Mouse (Mus musculus): ENCODE measurements at regions not wholly inside any gene's neighbourhood (a gene's known extent, or its start where the extent isn't known, plus 50 kb on each side); places are given as distances from the start of the nearest gene placed in this dataset.

GRCm38 (mm10) chr7:35922582-35922981, 119.8 kb upstream of the Zfp507 start:
- Histone ChIP-seq H3K4me2 (peak overlapping the region; percentile 41), H3K9ac (no peak overlapping the region), H3K4me3 (peak overlapping the region; percentile 2; the same call in 1 of the 2 replicates), H3K4me1 (replicated peaks) (peaks cover 32% of the 10 kb centered on the region), H3K36me3 (no peaks in the 10 kb centered on the region), H3K27ac (no peak overlapping the region), H3K9me3 (no peaks in the 10 kb centered on the region), H3K27me3 (peaks cover 17% of the 10 kb centered on the region; the same call in 1 of the 2 replicates)
- WGBS = 36% methylated on average over 9 of the region's 9 CpGs
- no peak for ATAC-seq (ENCODE audit: low FRiP score)

- 25% methylated on average over 9 of the region's 9 CpGs for WGBS
- peaks cover 32% of the 10 kb centered on the region for H3K4me1 ChIP-seq (replicated peaks)
- H3K4me3 ChIP-seq = no peak overlapping the region
- peaks cover 17% of the 10 kb centered on the region; the same call in 1 of the 2 replicates for H3K27me3 ChIP-seq
- H3K27ac ChIP-seq = no peak overlapping the region
- H3K9ac ChIP-seq = no peak overlapping the region
- H3K36me3 ChIP-seq = no peaks in the 10 kb centered on the region
- ATAC-seq (ENCODE audit: low FRiP score) = no peak
- no peak overlapping the region for H3K4me2 ChIP-seq
- no peaks in the 10 kb centered on the region for H3K9me3 ChIP-seq
These were observed 118.1 kb upstream of the Zfp507 start for GRCm38 (mm10) chr7:35920884-35921283.

GRCm38 (mm10) chr7:35920194-35920609, 117.4 kb upstream of the Zfp507 start:
- Histone ChIP-seq H3K27ac (no peak overlapping the region), H3K4me1 (replicated peaks) (peaks cover 32% of the 10 kb centered on the region), H3K36me3 (no peaks in the 10 kb centered on the region), H3K4me2 (no peak overlapping the region), H3K9ac (no peak overlapping the region), H3K4me3 (no peak overlapping the region), H3K27me3 (peaks cover 17% of the 10 kb centered on the region; the same call in 1 of the 2 replicates), H3K9me3 (no peaks in the 10 kb centered on the region)
- no peak for ATAC-seq (ENCODE audit: low FRiP score)
- 68% methylated on average over 11 of the region's 11 CpGs for WGBS

GRCm38 (mm10) chr7:35910109-35910706, 107.4 kb upstream of the Zfp507 start:
- H3K27ac ChIP-seq = no peak overlapping the region
- H3K9ac ChIP-seq = no peak overlapping the region
- H3K9me3 ChIP-seq = no peaks in the 10 kb centered on the region
- no peak overlapping the region for H3K4me3 ChIP-seq
- 68% methylated on average over 8 of the region's 8 CpGs for WGBS
- H3K4me2 ChIP-seq = no peak overlapping the region
- H3K36me3 ChIP-seq = no peaks in the 10 kb centered on the region
- no peaks in the 10 kb centered on the region for H3K4me1 ChIP-seq (replicated peaks)
- ATAC-seq (ENCODE audit: low FRiP score) = no peak
- H3K27me3 ChIP-seq = no peaks in the 10 kb centered on the region

GRCm38 (mm10) chr7:35901942-35902381, 99.2 kb upstream of the Zfp507 start:
- peaks cover 4% of the 10 kb centered on the region; the same call in 1 of the 2 replicates for H3K27me3 ChIP-seq
- H3K9ac ChIP-seq = 0 out of 2 replicates have a peak overlapping the region, but pooled peaks have one; percentile 43
- H3K4me2 ChIP-seq = peak overlapping the region; percentile 37
- H3K4me3 ChIP-seq = 0 out of 2 replicates have a peak overlapping the region, but pooled peaks have one; percentile 7
- WGBS = 3% methylated on average over 17 of the region's 17 CpGs
- H3K4me1 ChIP-seq (replicated peaks) = peaks cover 7% of the 10 kb centered on the region; the same call in 1 of the 2 replicates
- no peak overlapping the region for H3K27ac ChIP-seq
- 0 out of 2 replicates have a peak, but pooled peaks have one; percentile 43 for ATAC-seq (ENCODE audit: low FRiP score)
- H3K36me3 ChIP-seq = no peaks in the 10 kb centered on the region
- H3K9me3 ChIP-seq = no peaks in the 10 kb centered on the region

GRCm38 (mm10) chr7:35898701-35899445, 96.1 kb upstream of the Zfp507 start:
- no peak overlapping the region for H3K27ac ChIP-seq

GRCm38 (mm10) chr7:35893292-35893691, 90.5 kb upstream of the Zfp507 start:
- no peak overlapping the region for H3K4me2 ChIP-seq
- no peaks in the 10 kb centered on the region for H3K36me3 ChIP-seq
- no peak overlapping the region for H3K4me3 ChIP-seq
- 22% methylated on average over 2 of the region's 2 CpGs for WGBS
- H3K4me1 ChIP-seq (replicated peaks) = no peaks in the 10 kb centered on the region
- H3K27me3 ChIP-seq = no peaks in the 10 kb centered on the region
- H3K9ac ChIP-seq = no peak overlapping the region
- no peaks in the 10 kb centered on the region for H3K9me3 ChIP-seq
- ATAC-seq (ENCODE audit: low FRiP score) = no peak
- no peak overlapping the region for H3K27ac ChIP-seq

More at GRCm38 (mm10) chr7:35898701-35899445, 96.1 kb upstream of the Zfp507 start:
- Histone ChIP-seq H3K4me3 (no peak overlapping the region), H3K4me2 (no peak overlapping the region), H3K9me3 (no peaks in the 10 kb centered on the region), H3K9ac (no peak overlapping the region), H3K4me1 (replicated peaks) (peaks cover 7% of the 10 kb centered on the region; the same call in 1 of the 2 replicates), H3K36me3 (no peaks in the 10 kb centered on the region), H3K27me3 (peaks cover 4% of the 10 kb centered on the region; the same call in 1 of the 2 replicates)
- no peak for ATAC-seq (ENCODE audit: low FRiP score)
- WGBS = 92% methylated on average over 6 of the region's 6 CpGs

- H3K9me3 ChIP-seq = no peaks in the 10 kb centered on the region
- H3K27me3 ChIP-seq = no peaks in the 10 kb centered on the region
- no peak overlapping the region for H3K4me2 ChIP-seq
- no peak for ATAC-seq (ENCODE audit: low FRiP score)
- H3K9ac ChIP-seq = no peak overlapping the region
- H3K4me1 ChIP-seq (replicated peaks) = no peaks in the 10 kb centered on the region
- no peak overlapping the region for H3K27ac ChIP-seq
- no peak overlapping the region for H3K4me3 ChIP-seq
- 84% methylated on average over 11 of the region's 11 CpGs for WGBS
- H3K36me3 ChIP-seq = no peaks in the 10 kb centered on the region
These were observed 83.2 kb upstream of the Zfp507 start for GRCm38 (mm10) chr7:35886051-35886450.

GRCm38 (mm10) chr7:35879755-35880304, 77.0 kb upstream of the Zfp507 start:
- 53% methylated on average over 9 of the region's 9 CpGs for WGBS
- Histone ChIP-seq H3K9me3 (no peaks in the 10 kb centered on the region), H3K36me3 (no peaks in the 10 kb centered on the region), H3K9ac (no peak overlapping the region), H3K4me1 (replicated peaks) (0 out of 2 replicates have a peak, but pooled peaks cover 3% of the 10 kb centered on the region), H3K27me3 (no peaks in the 10 kb centered on the region), H3K4me3 (no peak overlapping the region), H3K4me2 (no peak overlapping the region), H3K27ac (no peak overlapping the region)
- peak; percentile 78; the same call in 1 of the 2 replicates for ATAC-seq (ENCODE audit: low FRiP score)

GRCm38 (mm10) chr7:35878164-35878563, 75.4 kb upstream of the Zfp507 start:
- no peak overlapping the region for H3K9ac ChIP-seq
- H3K4me1 ChIP-seq (replicated peaks) = 0 out of 2 replicates have a peak, but pooled peaks cover 3% of the 10 kb centered on the region
- no peaks in the 10 kb centered on the region for H3K36me3 ChIP-seq
- H3K27ac ChIP-seq = no peak overlapping the region
- H3K4me2 ChIP-seq = no peak overlapping the region
- no peaks in the 10 kb centered on the region for H3K27me3 ChIP-seq
- no peaks in the 10 kb centered on the region for H3K9me3 ChIP-seq
- ATAC-seq (ENCODE audit: low FRiP score) = no peak
- no peak overlapping the region for H3K4me3 ChIP-seq
- WGBS = 88% methylated on average over 7 of the region's 7 CpGs

- H3K9me3 ChIP-seq = peaks cover 6% of the 10 kb centered on the region; the same call in 1 of the 2 replicates
- H3K4me1 ChIP-seq (replicated peaks) = no peaks in the 10 kb centered on the region
- H3K36me3 ChIP-seq = no peaks in the 10 kb centered on the region
- no peak overlapping the region for H3K27ac ChIP-seq
- H3K4me2 ChIP-seq = no peak overlapping the region
- no peak overlapping the region for H3K4me3 ChIP-seq
- H3K27me3 ChIP-seq = no peaks in the 10 kb centered on the region
- no peak overlapping the region for H3K9ac ChIP-seq
- no peak for ATAC-seq (ENCODE audit: low FRiP score)
- 81% methylated on average over 10 of the region's 10 CpGs for WGBS
These were observed 58.2 kb upstream of the Zfp507 start for GRCm38 (mm10) chr7:35861049-35861448.

- H3K27ac ChIP-seq = no peak overlapping the region
- no peak for ATAC-seq (ENCODE audit: low FRiP score)
- no peaks in the 10 kb centered on the region for H3K4me1 ChIP-seq (replicated peaks)
- H3K9me3 ChIP-seq = peaks cover 6% of the 10 kb centered on the region; the same call in 1 of the 2 replicates
- 29% methylated on average over 3 of the region's 3 CpGs for WGBS
- no peak overlapping the region for H3K9ac ChIP-seq
- H3K36me3 ChIP-seq = no peaks in the 10 kb centered on the region
- no peaks in the 10 kb centered on the region for H3K27me3 ChIP-seq
- H3K4me2 ChIP-seq = no peak overlapping the region
- no peak overlapping the region for H3K4me3 ChIP-seq
These were observed 56.8 kb upstream of the Zfp507 start for GRCm38 (mm10) chr7:35859601-35860000.

All from hindbrain, embryonic 13.5 days (tissue).